Mouse (Mus musculus): ENCODE data around the gene Tomm40l. TPM values are rescaled to one million over a fixed set of nuclear protein-coding genes. Genes with fewer than 3 reads are reported as not detected.

The Tomm40l gene
- polyA plus RNA-seq, 1 experiment: 26.9 TPM

DNA sequence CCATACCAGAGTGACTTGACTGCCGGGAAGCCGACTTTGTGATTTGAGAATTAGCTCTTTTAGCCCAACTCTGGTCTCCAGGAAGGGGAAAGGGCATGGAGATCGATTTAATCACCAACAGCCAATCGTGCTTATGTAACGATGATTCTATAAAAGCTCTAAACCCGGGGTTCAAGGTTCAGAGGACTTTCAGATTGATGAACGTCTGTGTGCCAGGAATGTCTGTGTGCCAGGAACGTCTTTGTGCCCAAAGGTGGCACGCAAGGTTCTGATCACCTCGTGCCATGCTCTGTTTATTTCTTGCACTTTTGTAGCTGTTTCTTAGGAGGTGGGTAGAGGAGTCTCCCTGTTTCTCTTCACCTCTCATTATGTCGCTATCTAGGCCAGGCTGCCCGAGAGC, 53.4 kb downstream of the Tomm40l start:
- no peak overlapping the region for H3K4me3 ChIP-seq (ENCODE audit: insufficient read depth, low read length)
- peaks cover 2% of the 10 kb centered on the region; the same call in 1 of the 2 replicates for H3K4me1 ChIP-seq (ENCODE audit: control insufficient read depth, insufficient read depth, low read length)
- no peak overlapping the region for H3K27ac ChIP-seq (ENCODE audit: insufficient read depth, low read length)
- TF ChIP-seq POLR2A (IDR thresholded peaks at IDR 0.05; ENCODE audit: low read depth, low read length) (no peak), CTCF (IDR thresholded peaks at IDR 0.05; ENCODE audit: borderline replicate concordance, insufficient read depth, low read length) (no peak)

Other genes with a start within 250 kb of the Tomm40l start
- 0.51 TPM in 1 of 2 replicates, not detected in the other for gene Fcgr2b, start 246.0 kb downstream of the Tomm40l start, polyA plus RNA-seq (2011; ENCODE audit: insufficient read length, low read depth, missing spikeins)
- not detected in 2 replicates for gene Fcgr4, start 203.6 kb downstream of the Tomm40l start, polyA plus RNA-seq (2011; ENCODE audit: insufficient read length, low read depth, missing spikeins)
- gene Fcgr3, start 157.6 kb downstream of the Tomm40l start, polyA plus RNA-seq (2011; ENCODE audit: insufficient read length, low read depth, missing spikeins): 3.9 TPM in 1 of 2 replicates, not detected in the other
- 2.4 and 2.5 TPM in 2 replicates for gene Cfap126, start 108.6 kb downstream of the Tomm40l start, polyA plus RNA-seq (2011; ENCODE audit: insufficient read length, low read depth, missing spikeins)
- 297 and 334 TPM in 2 replicates for gene Sdhc, start 71.9 kb downstream of the Tomm40l start, polyA plus RNA-seq (2011; ENCODE audit: insufficient read length, low read depth, missing spikeins)
- 1.2 TPM in 1 of 2 replicates, not detected in the other for gene Mpz, start 71.8 kb downstream of the Tomm40l start, polyA plus RNA-seq (2011; ENCODE audit: insufficient read length, low read depth, missing spikeins)
- 6.2 and 12.2 TPM in 2 replicates for gene Pcp4l1, start 26.2 kb downstream of the Tomm40l start, polyA plus RNA-seq (2011; ENCODE audit: insufficient read length, low read depth, missing spikeins)
- not detected in 2 replicates for gene Nr1i3, start 8.5 kb downstream of the Tomm40l start, polyA plus RNA-seq (2011; ENCODE audit: insufficient read length, low read depth, missing spikeins)
- 1.2 and 1.3 TPM in 2 replicates for gene Apoa2, start 2.5 kb upstream of the Tomm40l start, polyA plus RNA-seq (2011; ENCODE audit: insufficient read length, low read depth, missing spikeins)
- gene Fcer1g, start 11.9 kb upstream of the Tomm40l start, polyA plus RNA-seq (2011; ENCODE audit: insufficient read length, low read depth, missing spikeins): 1.6 and 7.1 TPM in 2 replicates
- gene Adamts4, start 27.9 kb upstream of the Tomm40l start, polyA plus RNA-seq (2011; ENCODE audit: insufficient read length, low read depth, missing spikeins): 24.3 and 25.8 TPM in 2 replicates
- gene Ndufs2, start 28.9 kb upstream of the Tomm40l start, polyA plus RNA-seq (2011; ENCODE audit: insufficient read length, low read depth, missing spikeins): 226 and 234 TPM in 2 replicates
- gene B4galt3, start 47.8 kb upstream of the Tomm40l start, polyA plus RNA-seq (2011; ENCODE audit: insufficient read length, low read depth, missing spikeins): 53.2 and 55.1 TPM in 2 replicates
- 23.9 and 24.3 TPM in 2 replicates for gene Ppox, start 58.7 kb upstream of the Tomm40l start, polyA plus RNA-seq (2011; ENCODE audit: insufficient read length, low read depth, missing spikeins)
- gene Usp21, start 65.5 kb upstream of the Tomm40l start, polyA plus RNA-seq (2011; ENCODE audit: insufficient read length, low read depth, missing spikeins): 36.8 and 59.0 TPM in 2 replicates
- gene Ufc1, start 72.5 kb upstream of the Tomm40l start, polyA plus RNA-seq (2011; ENCODE audit: insufficient read length, low read depth, missing spikeins): 77.8 and 81.9 TPM in 2 replicates
- gene Dedd, start 106.6 kb upstream of the Tomm40l start, polyA plus RNA-seq (2011; ENCODE audit: insufficient read length, low read depth, missing spikeins): 43.1 and 53.2 TPM in 2 replicates
- 33.6 and 36.9 TPM in 2 replicates for gene Nit1, start 123.1 kb upstream of the Tomm40l start, polyA plus RNA-seq (2011; ENCODE audit: insufficient read length, low read depth, missing spikeins)
- 97.0 and 103 TPM in 2 replicates for gene Pfdn2, start 123.2 kb upstream of the Tomm40l start, polyA plus RNA-seq (2011; ENCODE audit: insufficient read length, low read depth, missing spikeins)
- gene Klhdc9, start 138.3 kb upstream of the Tomm40l start, polyA plus RNA-seq (2011; ENCODE audit: insufficient read length, low read depth, missing spikeins): not detected in 2 replicates
- 0.15 TPM in 1 of 2 replicates, not detected in the other for gene Nectin4, start 147.6 kb upstream of the Tomm40l start, polyA plus RNA-seq (2011; ENCODE audit: insufficient read length, low read depth, missing spikeins)
- gene Arhgap30, start 166.4 kb upstream of the Tomm40l start, polyA plus RNA-seq (2011; ENCODE audit: insufficient read length, low read depth, missing spikeins): 0.47 TPM in 1 of 2 replicates, not detected in the other
- 28.3 and 37.3 TPM in 2 replicates for gene Usf1, start 188.8 kb upstream of the Tomm40l start, polyA plus RNA-seq (2011; ENCODE audit: insufficient read length, low read depth, missing spikeins)
- gene Tstd1, start 196.4 kb upstream of the Tomm40l start, polyA plus RNA-seq (2011; ENCODE audit: insufficient read length, low read depth, missing spikeins): 1.9 TPM in 1 of 2 replicates, not detected in the other
- gene F11r, start 215.0 kb upstream of the Tomm40l start, polyA plus RNA-seq (2011; ENCODE audit: insufficient read length, low read depth, missing spikeins): 7.4 and 9.4 TPM in 2 replicates

Data from embryonic fibroblast, embryonic 13.5 days (primary cell).